Mouse (Mus musculus): ENCODE measurements around the gene Aff1.

Aff1 gene

GRCm38 (mm10) chr5:103693041-103693641, 967 bp downstream of the Aff1 start:
- DNase-seq (ENCODE audit: low spot score), result peak; percentile 40

GRCm38 (mm10) chr5:103694094-103694493, 1.9 kb downstream of the Aff1 start:
- no peak for DNase-seq (ENCODE audit: low spot score)

- DNase-seq (ENCODE audit: low spot score), result no peak
These were observed 5.8 kb downstream of the Aff1 start for GRCm38 (mm10) chr5:103697875-103698491.

- DNase-seq (ENCODE audit: low spot score), result no peak
These were observed 6.4 kb downstream of the Aff1 start for GRCm38 (mm10) chr5:103698577-103698976.

- no peak for DNase-seq (ENCODE audit: low spot score)
These were observed 7.4 kb downstream of the Aff1 start for GRCm38 (mm10) chr5:103699537-103699936.

GRCm38 (mm10) chr5:103700661-103701060, 8.5 kb downstream of the Aff1 start:
- no peak for DNase-seq (ENCODE audit: low spot score)

- no peak for DNase-seq (ENCODE audit: low spot score)
These were observed 9.3 kb downstream of the Aff1 start for GRCm38 (mm10) chr5:103701466-103701865.

- no peak for DNase-seq (ENCODE audit: low spot score)
These were observed 10.4 kb downstream of the Aff1 start for GRCm38 (mm10) chr5:103702527-103702926.

GRCm38 (mm10) chr5:103705331-103705730, 13.2 kb downstream of the Aff1 start:
- no peak for DNase-seq (ENCODE audit: low spot score)

GRCm38 (mm10) chr5:103705874-103706273, 13.7 kb downstream of the Aff1 start:
- no peak for DNase-seq (ENCODE audit: low spot score)

GRCm38 (mm10) chr5:103709044-103709443, 16.9 kb downstream of the Aff1 start:
- DNase-seq (ENCODE audit: low spot score), result no peak

GRCm38 (mm10) chr5:103711886-103712285, 19.7 kb downstream of the Aff1 start:
- DNase-seq (ENCODE audit: low spot score), result no peak

GRCm38 (mm10) chr5:103713422-103713821, 21.2 kb downstream of the Aff1 start:
- no peak for DNase-seq (ENCODE audit: low spot score)

- no peak for DNase-seq (ENCODE audit: low spot score)
These were observed 22.8 kb downstream of the Aff1 start for GRCm38 (mm10) chr5:103714943-103715342.

GRCm38 (mm10) chr5:103716824-103717342, 24.7 kb downstream of the Aff1 start:
- DNase-seq (ENCODE audit: low spot score), result no peak

GRCm38 (mm10) chr5:103719131-103719530, 27.0 kb downstream of the Aff1 start:
- no peak for DNase-seq (ENCODE audit: low spot score)

GRCm38 (mm10) chr5:103719851-103720250, 27.7 kb downstream of the Aff1 start:
- no peak for DNase-seq (ENCODE audit: low spot score)

- no peak for DNase-seq (ENCODE audit: low spot score)
These were observed 28.8 kb downstream of the Aff1 start for GRCm38 (mm10) chr5:103720967-103721366.

- DNase-seq (ENCODE audit: low spot score), result no peak
These were observed 29.3 kb downstream of the Aff1 start for GRCm38 (mm10) chr5:103721490-103721889.

- DNase-seq (ENCODE audit: low spot score), result no peak
These were observed 30.5 kb downstream of the Aff1 start for GRCm38 (mm10) chr5:103722721-103723120.

- no peak for DNase-seq (ENCODE audit: low spot score)
These were observed 32.2 kb downstream of the Aff1 start for GRCm38 (mm10) chr5:103724384-103724783.

GRCm38 (mm10) chr5:103724823-103725222, 32.6 kb downstream of the Aff1 start:
- DNase-seq (ENCODE audit: low spot score), result no peak

- DNase-seq (ENCODE audit: low spot score), result no peak
These were observed 33.3 kb downstream of the Aff1 start for GRCm38 (mm10) chr5:103725268-103726149.
